In the genomic region with DNA sequence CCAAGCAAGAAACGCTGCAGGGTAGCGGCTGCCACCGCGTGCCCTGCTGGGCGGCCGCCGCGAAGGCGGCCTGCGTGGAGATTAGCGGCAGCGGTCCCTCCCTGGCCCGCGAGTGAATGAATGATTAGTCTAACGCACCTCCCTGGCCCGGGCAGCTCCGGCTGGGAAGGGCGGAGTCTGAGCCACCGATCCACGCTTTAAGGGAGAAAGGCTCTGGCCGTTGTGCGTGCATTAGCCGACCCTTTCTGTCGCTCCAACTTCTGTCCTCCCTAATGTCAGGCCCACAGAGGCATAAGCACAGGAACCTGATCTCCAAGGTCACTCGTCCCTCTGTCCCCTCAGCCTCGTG, we compare ENCODE assay signal across 8 mouse cellular contexts. TPM values are rescaled to one million over a fixed set of nuclear protein-coding genes. Genes with fewer than 3 reads are reported as not detected.
DNase-seq lines count a peak whose midpoint lies in the region; ATAC-seq and TF ChIP-seq lines count a peak whose summit lies in the region.

No protein-coding gene starts in this region.

- WGBS in forebrain, embryonic 15.5 days: under 1% methylated on average over 26 of the region's 26 CpGs
- WGBS in intestine, embryonic 16.5 days: 0% methylated on average over 26 of the region's 26 CpGs
- under 1% methylated on average over 26 of the region's 26 CpGs for WGBS in liver, embryonic 16.5 days (ENCODE audit: insufficient replicate concordance)
- under 1% methylated on average over 26 of the region's 26 CpGs for whole genome bisulfite sequencing in olfactory bulb, adult 2 months

- H3K9me3 ChIP-seq in forebrain, embryonic 15.5 days: no peaks in the 10 kb centered on the region
- no peaks in the 10 kb centered on the region for H3K9me3 ChIP-seq in intestine, embryonic 16.5 days (ENCODE audit: control insufficient read depth, low read length)
- no peaks in the 10 kb centered on the region for H3K9me3 ChIP-seq in liver, embryonic 16.5 days (replicated peaks; ENCODE audit: control insufficient read depth, low read length)

- H3K36me3 ChIP-seq in forebrain, embryonic 15.5 days: no peaks in the 10 kb centered on the region
- H3K36me3 ChIP-seq in intestine, embryonic 16.5 days (ENCODE audit: control insufficient read depth, insufficient read depth, low read length): no peaks in the 10 kb centered on the region
- no peaks in the 10 kb centered on the region for H3K36me3 ChIP-seq in liver, embryonic 16.5 days (ENCODE audit: control insufficient read depth, insufficient read depth)

- ATAC-seq in forebrain, embryonic 15.5 days (replicated peaks): peak; percentile 69
- ATAC-seq in intestine, embryonic 16.5 days: peak; percentile 77
- ATAC-seq in liver, embryonic 16.5 days (ENCODE audit: low read depth): 0 out of 2 replicates have a peak, but pooled peaks have one; percentile 39

- H3K27ac ChIP-seq in bone marrow macrophage, adult 2 months (ENCODE audit: insufficient read depth, low read depth, low read length): no peak overlapping the region
- H3K27ac ChIP-seq in forebrain, embryonic 15.5 days (replicated peaks): peak overlapping the region; percentile 85
- H3K27ac ChIP-seq in intestine, embryonic 16.5 days (ENCODE audit: low read length): peak overlapping the region; percentile 70
- H3K27ac ChIP-seq in liver, embryonic 16.5 days (ENCODE audit: low read length): no peak overlapping the region
- no peak overlapping the region for H3K27ac ChIP-seq in olfactory bulb, adult 2 months (ENCODE audit: insufficient read depth, low read depth, low read length)

- TF ChIP-seq CTCF in bone marrow macrophage, adult 2 months (IDR thresholded peaks at IDR 0.05; ENCODE audit: low read depth, low read length): no peak
- no peak for TF ChIP-seq CTCF in olfactory bulb, adult 2 months (IDR thresholded peaks at IDR 0.05; ENCODE audit: insufficient read depth, low read depth, low read length)

- H3K4me1 ChIP-seq in bone marrow macrophage, adult 2 months (ENCODE audit: control insufficient read depth, insufficient read depth, low read length): peaks cover 2% of the 10 kb centered on the region; the same call in 1 of the 2 replicates
- peaks cover 18% of the 10 kb centered on the region for H3K4me1 ChIP-seq in forebrain, embryonic 15.5 days
- H3K4me1 ChIP-seq in intestine, embryonic 16.5 days (ENCODE audit: control insufficient read depth, insufficient read depth, low read length): no peaks in the 10 kb centered on the region
- H3K4me1 ChIP-seq in liver, embryonic 16.5 days (ENCODE audit: control insufficient read depth, low read depth, low read length): no peaks in the 10 kb centered on the region
- H3K4me1 ChIP-seq in olfactory bulb, adult 2 months (ENCODE audit: control insufficient read depth, insufficient read depth, low read length): peaks cover 13% of the 10 kb centered on the region

- no peaks in the 10 kb centered on the region for H3K27me3 ChIP-seq in forebrain, embryonic 15.5 days
- peaks cover 14% of the 10 kb centered on the region; the same call in 1 of the 2 replicates for H3K27me3 ChIP-seq in intestine, embryonic 16.5 days (replicated peaks; ENCODE audit: control insufficient read depth, insufficient read depth, low read length)
- H3K27me3 ChIP-seq in liver, embryonic 16.5 days (ENCODE audit: control insufficient read depth, insufficient read depth, low read depth, low read length): peaks cover 46% of the 10 kb centered on the region

- H3K9ac ChIP-seq in forebrain, embryonic 15.5 days (replicated peaks): peak overlapping the region; percentile 81
- peak overlapping the region; percentile 66 for H3K9ac ChIP-seq in intestine, embryonic 16.5 days (ENCODE audit: low read depth, low read length)
- peak overlapping the region; percentile 12; the same call in 1 of the 2 replicates for H3K9ac ChIP-seq in liver, embryonic 16.5 days (ENCODE audit: low read depth, low read length)

- DNase-seq in heart, adult 18-20 months: peak; percentile 47 to 57
- DNase-seq in heart, adult 9 months (ENCODE audit: low spot score in 2 of 2): no peak
- no peak for DNase-seq in adipocyte (ENCODE audit: low spot score)

- H3K4me2 ChIP-seq in forebrain, embryonic 15.5 days (replicated peaks): peak overlapping the region; percentile 96
- H3K4me2 ChIP-seq in intestine, embryonic 16.5 days (ENCODE audit: low read depth, low read length): peak overlapping the region; percentile 93
- H3K4me2 ChIP-seq in liver, embryonic 16.5 days (ENCODE audit: low read depth, low read length): peak overlapping the region; percentile 56

- TF ChIP-seq POLR2A in bone marrow macrophage, adult 2 months (IDR thresholded peaks at IDR 0.05; ENCODE audit: borderline replicate concordance, low read depth, low read length): no peak
- TF ChIP-seq POLR2A in olfactory bulb, adult 2 months (IDR thresholded peaks at IDR 0.05; ENCODE audit: insufficient read depth, low read depth, low read length): 0 out of 2 replicates have a peak, but pooled peaks have one; percentile 9

- peak overlapping the region; percentile 48 for H3K4me3 ChIP-seq in bone marrow macrophage, adult 2 months (ENCODE audit: insufficient read depth, low read length)
- peak overlapping the region; percentile 71 for H3K4me3 ChIP-seq in forebrain, embryonic 15.5 days
- H3K4me3 ChIP-seq in intestine, embryonic 16.5 days (ENCODE audit: low read length): peak overlapping the region; percentile 60
- H3K4me3 ChIP-seq in liver, embryonic 16.5 days (ENCODE audit: low read depth, low read length): peak overlapping the region; percentile 54
- H3K4me3 ChIP-seq in olfactory bulb, adult 2 months (ENCODE audit: insufficient read depth, low read depth, low read length): peak overlapping the region; percentile 79

RNA-seq across cellular contexts. Expression of a gene that starts 0.4 kb away (rescaled TPM):
- total RNA-seq in heart, adult 18-20 months (2021): 1 to 10 TPM; 2.1 to 2.4 TPM
- polyA plus RNA-seq in bone marrow macrophage, adult 2 months (2012; ENCODE audit: insufficient read depth, insufficient read length, missing spikeins): not detected in 2 replicates
- 13.7 and 17.0 TPM in 2 replicates for polyA plus RNA-seq in forebrain, embryonic 15.5 days (2015; fragmentation: Nextera tagmentation; extraction: Ambion mirVana)
- polyA plus RNA-seq in intestine, embryonic 16.5 days (2015; fragmentation: Nextera tagmentation; extraction: Ambion mirVana): 8.3 and 8.9 TPM in 2 replicates
- polyA plus RNA-seq in liver, embryonic 16.5 days (2015; fragmentation: Nextera tagmentation; extraction: Ambion mirVana): 0.40 and 0.47 TPM in 2 replicates
- not detected in 2 replicates for polyA plus RNA-seq in olfactory bulb, adult 2 months (2012; ENCODE audit: insufficient read depth, insufficient read length, low replicate concordance, missing spikeins)

Comparison
In these comparisons a context has a peak if more than half of its experiments do, and no peak if none do; other contexts are left out.
1. DNase-seq: peak in heart, adult 18-20 months (2 of 2); none in heart, adult 9 months (0 of 2) and adipocyte (single experiment).
2. H3K27ac ChIP-seq: peak in forebrain, embryonic 15.5 days (single experiment) and intestine, embryonic 16.5 days (single experiment); none in bone marrow macrophage, adult 2 months (single experiment), liver, embryonic 16.5 days (single experiment) and olfactory bulb, adult 2 months (single experiment).
3. H3K9ac ChIP-seq: peak in every context shown above with its lines; median percentile 81 in forebrain, embryonic 15.5 days; 66 in intestine, embryonic 16.5 days; 12 in liver, embryonic 16.5 days.
4. Peak in every context shown above with its lines, with median percentiles within 50 percentile points of each other: H3K4me3 ChIP-seq, ATAC-seq and H3K4me2 ChIP-seq.